Mouse (Mus musculus): ENCODE results near the gene Krtap21-1. TPM values are rescaled to one million over a fixed set of nuclear protein-coding genes. Genes with fewer than 3 reads are reported as not detected.

Gene Krtap21-1
- not detected in 2 replicates for polyA plus RNA-seq (2012; rRNA removed)

- H3K27ac ChIP-seq (ENCODE audit: insufficient read depth, low read length) = no peak within 1 kb of the TSS
- H3K4me1 ChIP-seq (ENCODE audit: control insufficient read depth, insufficient read depth, low read length) = no peaks in the 10 kb centered on the region
- TF ChIP-seq CTCF (IDR thresholded peaks at IDR 0.05; ENCODE audit: extremely low read depth, insufficient read depth, low read length) (no peak), POLR2A (IDR thresholded peaks at IDR 0.05; ENCODE audit: extremely low read depth, insufficient read depth, low read length) (no peak)
- H3K4me3 ChIP-seq (ENCODE audit: insufficient read depth, low read length) = no peak within 1 kb of the TSS
These were observed at the start of gene Krtap21-1 for GRCm38 (mm10) chr16:89403768-89404167. TSS of gene Krtap21-1 (minus strand) at chr16:89403868.

GRCm38 (mm10) chr16:89429586-89429985, 25.9 kb upstream of the Krtap21-1 start:
- no peak overlapping the region for H3K27ac ChIP-seq (ENCODE audit: insufficient read depth, low read length)
- H3K4me3 ChIP-seq (ENCODE audit: insufficient read depth, low read length) = no peak overlapping the region
- TF ChIP-seq CTCF (IDR thresholded peaks at IDR 0.05; ENCODE audit: extremely low read depth, insufficient read depth, low read length) (no peak), POLR2A (IDR thresholded peaks at IDR 0.05; ENCODE audit: extremely low read depth, insufficient read depth, low read length) (no peak)
- no peaks in the 10 kb centered on the region for H3K4me1 ChIP-seq (ENCODE audit: control insufficient read depth, insufficient read depth, low read length)

GRCm38 (mm10) chr16:89425310-89425709, 21.6 kb upstream of the Krtap21-1 start:
- no peak for TF ChIP-seq CTCF (IDR thresholded peaks at IDR 0.05; ENCODE audit: extremely low read depth, insufficient read depth, low read length)
- TF ChIP-seq POLR2A (IDR thresholded peaks at IDR 0.05; ENCODE audit: extremely low read depth, insufficient read depth, low read length) = no peak
- Histone ChIP-seq H3K27ac (ENCODE audit: insufficient read depth, low read length) (no peak overlapping the region), H3K4me3 (ENCODE audit: insufficient read depth, low read length) (no peak overlapping the region)

GRCm38 (mm10) chr16:89420011-89420410, 16.3 kb upstream of the Krtap21-1 start, which contains the start of gene Krtap6-2:
TSS of gene Krtap6-2 (minus strand) at chr16:89420111.
- Histone ChIP-seq H3K27ac (ENCODE audit: insufficient read depth, low read length) (no peak within 1 kb of the TSS), H3K4me1 (ENCODE audit: control insufficient read depth, insufficient read depth, low read length) (no peaks in the 10 kb centered on the region), H3K4me3 (ENCODE audit: insufficient read depth, low read length) (no peak within 1 kb of the TSS)
- TF ChIP-seq CTCF (IDR thresholded peaks at IDR 0.05; ENCODE audit: extremely low read depth, insufficient read depth, low read length) = no peak
- TF ChIP-seq POLR2A (IDR thresholded peaks at IDR 0.05; ENCODE audit: extremely low read depth, insufficient read depth, low read length) = no peak

More at GRCm38 (mm10) chr16:89425310-89425709, 21.6 kb upstream of the Krtap21-1 start:
- no peaks in the 10 kb centered on the region for H3K4me1 ChIP-seq (ENCODE audit: control insufficient read depth, insufficient read depth, low read length)

GRCm38 (mm10) chr16:89416311-89416710, 12.6 kb upstream of the Krtap21-1 start:
- H3K4me1 ChIP-seq (ENCODE audit: control insufficient read depth, insufficient read depth, low read length) = no peaks in the 10 kb centered on the region
- no peak for TF ChIP-seq POLR2A (IDR thresholded peaks at IDR 0.05; ENCODE audit: extremely low read depth, insufficient read depth, low read length)
- TF ChIP-seq CTCF (IDR thresholded peaks at IDR 0.05; ENCODE audit: extremely low read depth, insufficient read depth, low read length) = no peak
- H3K4me3 ChIP-seq (ENCODE audit: insufficient read depth, low read length) = no peak overlapping the region
- no peak overlapping the region for H3K27ac ChIP-seq (ENCODE audit: insufficient read depth, low read length)

GRCm38 (mm10) chr16:89410345-89411068, 6.8 kb upstream of the Krtap21-1 start:
- Histone ChIP-seq H3K4me3 (ENCODE audit: insufficient read depth, low read length) (no peak overlapping the region), H3K4me1 (ENCODE audit: control insufficient read depth, insufficient read depth, low read length) (no peaks in the 10 kb centered on the region), H3K27ac (ENCODE audit: insufficient read depth, low read length) (no peak overlapping the region)
- TF ChIP-seq CTCF (IDR thresholded peaks at IDR 0.05; ENCODE audit: extremely low read depth, insufficient read depth, low read length) (no peak), POLR2A (IDR thresholded peaks at IDR 0.05; ENCODE audit: extremely low read depth, insufficient read depth, low read length) (no peak)

GRCm38 (mm10) chr16:89372734-89373461, 30.8 kb downstream of the Krtap21-1 start:
- Histone ChIP-seq H3K4me3 (ENCODE audit: insufficient read depth, low read length) (no peak overlapping the region), H3K4me1 (ENCODE audit: control insufficient read depth, insufficient read depth, low read length) (no peaks in the 10 kb centered on the region), H3K27ac (ENCODE audit: insufficient read depth, low read length) (no peak overlapping the region)
- TF ChIP-seq CTCF (IDR thresholded peaks at IDR 0.05; ENCODE audit: extremely low read depth, insufficient read depth, low read length) (no peak), POLR2A (IDR thresholded peaks at IDR 0.05; ENCODE audit: extremely low read depth, insufficient read depth, low read length) (no peak)

Other genes starting within 250 kb of the Krtap21-1 start
- gene Gm9789, start 245.9 kb downstream of the Krtap21-1 start, polyA plus RNA-seq (2012; rRNA removed) = not detected in 2 replicates
- gene Gm7735, start 234.4 kb downstream of the Krtap21-1 start, polyA plus RNA-seq (2012; rRNA removed) = not detected in 2 replicates
- gene 1110057P08Rik, start 229.1 kb downstream of the Krtap21-1 start, polyA plus RNA-seq (2012; rRNA removed) = not detected in 2 replicates
- gene Krtap20-2, start 198.0 kb downstream of the Krtap21-1 start, polyA plus RNA-seq (2012; rRNA removed) = not detected in 2 replicates
- not detected in 2 replicates for gene Krtap6-2, start 16.2 kb upstream of the Krtap21-1 start, polyA plus RNA-seq (2012; rRNA removed)
- not detected in 2 replicates for gene Krtap8-1, start 84.1 kb upstream of the Krtap21-1 start, polyA plus RNA-seq (2012; rRNA removed)
- not detected in 2 replicates for gene Krtap7-1, start 104.5 kb upstream of the Krtap21-1 start, polyA plus RNA-seq (2012; rRNA removed)
- not detected in 2 replicates for gene Krtap11-1, start 167.3 kb upstream of the Krtap21-1 start, polyA plus RNA-seq (2012; rRNA removed)

Data from cortical plate, adult 2 months (tissue).